Comparison of ENCODE assay signal across 22 mouse cellular contexts in genomic region chr3:98389305-98389704, GRCm38 (mm10). TPM values are rescaled to one million over a fixed set of nuclear protein-coding genes. Genes with fewer than 3 reads are reported as not detected.
DNase-seq lines count a peak whose midpoint lies in the region; ATAC-seq and TF ChIP-seq lines count a peak whose summit lies in the region.
"Had no signal": no experiment of that assay in that cellular context is flagged by ENCODE, and none has a peak within 500 bp of the region (broad histone marks: within the 10 kb centered on the region; RNA-seq: fewer than 3 reads in every experiment).

No protein-coding gene starts in this region.

- H3K9ac ChIP-seq in forebrain, embryonic 13.5 days = no peak overlapping the region
- no peak overlapping the region for H3K9ac ChIP-seq in forebrain, embryonic 12.5 days
- H3K9ac ChIP-seq in hindbrain, postnatal 0 days (replicated peaks; ENCODE audit: low read length) = no peak overlapping the region
- H3K9ac ChIP-seq in CH12.LX (ENCODE audit: insufficient read depth, low read depth) = no peak overlapping the region
- H3K9ac ChIP-seq in ES-E14 (ENCODE audit: insufficient read depth, low read depth, low read length, poor library complexity, severe bottlenecking) = no peak overlapping the region
- H3K9ac ChIP-seq: embryonic facial prominence, embryonic 12.5 days; hindbrain, embryonic 15.5 days; limb, embryonic 13.5 days had no signal

- peaks cover 7% of the 10 kb centered on the region; the same call in 1 of the 2 replicates for H3K4me1 ChIP-seq in forebrain, embryonic 13.5 days
- H3K4me1 ChIP-seq in forebrain, embryonic 12.5 days = peaks cover 12% of the 10 kb centered on the region; the same call in 1 of the 2 replicates
- 0 out of 2 replicates have a peak, but pooled peaks cover 4% of the 10 kb centered on the region for H3K4me1 ChIP-seq in hindbrain, postnatal 0 days (ENCODE audit: insufficient read depth, low read length)
- peaks cover 6% of the 10 kb centered on the region; the same call in 1 of the 2 replicates for H3K4me1 ChIP-seq in hindbrain, embryonic 10.5 days (replicated peaks)
- H3K4me1 ChIP-seq in CH12.LX (ENCODE audit: control insufficient read depth in 1 of 2, insufficient read depth in 2 of 2) (peaks cover 4 to 6% of the 10 kb centered on the region in 2 experiments; a peak in 3 of 4 replicates), ES-E14 (ENCODE audit: control insufficient read depth in 2 of 2, insufficient read depth in 2 of 2, low read length in 2 of 2, poor library complexity in 1 of 2) (no peaks in the 10 kb centered on the region)
- H3K4me1 ChIP-seq: limb, embryonic 13.5 days had no signal

- TF ChIP-seq EP300 in CH12.LX (IDR thresholded peaks at IDR 0.05; ENCODE audit: low read length) = no peak

- no peaks in the 10 kb centered on the region for H3K79me2 ChIP-seq in CH12.LX (replicated peaks; ENCODE audit: control insufficient read depth, extremely low read depth, insufficient read depth, poor library complexity, severe bottlenecking)

- H3K27ac ChIP-seq in forebrain, embryonic 13.5 days = no peak overlapping the region
- no peak overlapping the region for H3K27ac ChIP-seq in forebrain, embryonic 12.5 days
- H3K27ac ChIP-seq in hindbrain, postnatal 0 days = no peak overlapping the region
- no peak overlapping the region for H3K27ac ChIP-seq in hindbrain, embryonic 10.5 days
- H3K27ac ChIP-seq in CH12.LX (ENCODE audit: insufficient read depth, low read depth) (no peak overlapping the region), ES-E14 (ENCODE audit: insufficient read depth, low read depth, low read length, poor library complexity, severe bottlenecking) (no peak overlapping the region)
- H3K27ac ChIP-seq: embryonic facial prominence, embryonic 12.5 days; hindbrain, embryonic 15.5 days; limb, embryonic 13.5 days; stomach, postnatal 0 days had no signal

- no peak overlapping the region for H3K4me3 ChIP-seq in forebrain, embryonic 13.5 days
- H3K4me3 ChIP-seq in forebrain, embryonic 12.5 days (replicated peaks) = no peak overlapping the region
- no peak overlapping the region for H3K4me3 ChIP-seq in hindbrain, postnatal 0 days (ENCODE audit: low read length)
- no peak overlapping the region for H3K4me3 ChIP-seq in hindbrain, embryonic 10.5 days
- H3K4me3 ChIP-seq in CH12.LX (replicated peaks in 1 of 3; ENCODE audit: low read depth in 2 of 3, low read length in 2 of 3, poor library complexity in 1 of 3) (no peak overlapping the region), ES-E14 (ENCODE audit: insufficient read depth in 1 of 2, low read depth in 1 of 2, low read length in 2 of 2, poor library complexity in 1 of 2, severe bottlenecking in 1 of 2) (no peak overlapping the region)
- H3K4me3 ChIP-seq: embryonic facial prominence, embryonic 12.5 days; hindbrain, embryonic 15.5 days; limb, embryonic 13.5 days had no signal

- dilution Hi-C loops in CH12.LX (cut with MboI; ENCODE audit: extremely low pct_ligation_motif_present, extremely low pct_unique_long_range_greater_than_20kb, low sequenced_read_pairs) = no loop called here

- intact Hi-C loops in gastrocnemius, postnatal 36 days (cut with DNase I) = no loop called here

- H3K36me3 ChIP-seq in forebrain, embryonic 13.5 days (ENCODE audit: poor library complexity, severe bottlenecking) = no peaks in the 10 kb centered on the region
- no peaks in the 10 kb centered on the region for H3K36me3 ChIP-seq in forebrain, embryonic 12.5 days (replicated peaks)
- H3K36me3 ChIP-seq in hindbrain, postnatal 0 days (ENCODE audit: insufficient read depth, low read length) = no peaks in the 10 kb centered on the region
- H3K36me3 ChIP-seq in hindbrain, embryonic 10.5 days = no peaks in the 10 kb centered on the region
- H3K36me3 ChIP-seq in CH12.LX (replicated peaks in 1 of 2; ENCODE audit: control insufficient read depth in 1 of 2, insufficient read depth in 1 of 2, low read length in 1 of 2) (no peaks in the 10 kb centered on the region), ES-E14 (ENCODE audit: control insufficient read depth, insufficient read depth, low read length, poor library complexity, severe bottlenecking) (no peaks in the 10 kb centered on the region)
- H3K36me3 ChIP-seq: embryonic facial prominence, embryonic 12.5 days; hindbrain, embryonic 15.5 days; limb, embryonic 13.5 days had no signal

- no peak for TF ChIP-seq CTCF in hindbrain, postnatal 0 days (IDR thresholded peaks at IDR 0.05; ENCODE audit: low read depth)
- TF ChIP-seq CTCF in CH12.LX (conservative IDR thresholded peaks at IDR 0.05 in 1 of 2, IDR thresholded peaks at IDR 0.05 in 1 of 2; ENCODE audit: low read depth in 2 of 2, low read length in 2 of 2) = no peak

- no peak for TF ChIP-seq RAD21 in CH12.LX (IDR thresholded peaks at IDR 0.05; ENCODE audit: low read depth, low read length)

- no peak for TF ChIP-seq POLR2A in CH12.LX (IDR thresholded peaks at IDR 0.05; ENCODE audit: low read depth, low read length)

- H3K9me3 ChIP-seq in forebrain, embryonic 13.5 days (replicated peaks) = no peaks in the 10 kb centered on the region
- H3K9me3 ChIP-seq in forebrain, embryonic 12.5 days = no peaks in the 10 kb centered on the region
- no peaks in the 10 kb centered on the region for H3K9me3 ChIP-seq in hindbrain, postnatal 0 days (ENCODE audit: low read length)
- H3K9me3 ChIP-seq in hindbrain, embryonic 10.5 days = no peaks in the 10 kb centered on the region
- no peaks in the 10 kb centered on the region for H3K9me3 ChIP-seq in CH12.LX (replicated peaks; ENCODE audit: low read length)
- no peaks in the 10 kb centered on the region for H3K9me3 ChIP-seq in ES-E14 (ENCODE audit: control insufficient read depth, insufficient read depth, low read depth, low read length)
- H3K9me3 ChIP-seq: embryonic facial prominence, embryonic 12.5 days; hindbrain, embryonic 15.5 days; limb, embryonic 13.5 days had no signal

- H3K4me2 ChIP-seq in forebrain, embryonic 13.5 days = no peak overlapping the region
- no peak overlapping the region for H3K4me2 ChIP-seq in forebrain, embryonic 12.5 days
- H3K4me2 ChIP-seq in hindbrain, postnatal 0 days (ENCODE audit: low read depth, low read length) = no peak overlapping the region
- no peak overlapping the region for H3K4me2 ChIP-seq in CH12.LX (ENCODE audit: insufficient read depth, low read depth, poor library complexity, severe bottlenecking)
- H3K4me2 ChIP-seq: embryonic facial prominence, embryonic 12.5 days; hindbrain, embryonic 15.5 days; limb, embryonic 13.5 days had no signal

- H3K27me3 ChIP-seq in forebrain, embryonic 13.5 days = no peaks in the 10 kb centered on the region
- no peaks in the 10 kb centered on the region for H3K27me3 ChIP-seq in forebrain, embryonic 12.5 days
- no peaks in the 10 kb centered on the region for H3K27me3 ChIP-seq in hindbrain, postnatal 0 days (ENCODE audit: insufficient read depth, low read length)
- no peaks in the 10 kb centered on the region for H3K27me3 ChIP-seq in hindbrain, embryonic 10.5 days (ENCODE audit: insufficient read depth, poor library complexity, severe bottlenecking)
- H3K27me3 ChIP-seq in CH12.LX (replicated peaks) = peaks cover 3% of the 10 kb centered on the region
- H3K27me3 ChIP-seq: embryonic facial prominence, embryonic 12.5 days; hindbrain, embryonic 15.5 days; limb, embryonic 13.5 days had no signal

- in situ Hi-C loops in CH12.LX (cut with MboI; ENCODE audit: low pct_ligation_motif_present, low pct_unique_long_range_greater_than_20kb, low sequenced_read_pairs) = no loop called here
- in situ Hi-C loops in ES-E14 (cut with MboI; ENCODE audit: low sequenced_read_pairs in 2 of 2, unreplicated experiment in 2 of 2) = no loop called here

- peak; percentile 48; the same call in 1 of the 2 replicates for ATAC-seq in forebrain, embryonic 13.5 days
- ATAC-seq in forebrain, embryonic 12.5 days (ENCODE audit: low FRiP score) = no peak
- peak; percentile 58; the same call in 1 of the 2 replicates for ATAC-seq in hindbrain, postnatal 0 days
- ATAC-seq: CD4-positive, CD25-positive, alpha-beta regulatory T cell, adult 4 months had no signal

- DNase-seq in hindbrain, postnatal 0 days (ENCODE audit: low spot score) = peak; percentile 44
- no peak for DNase-seq in hindbrain, embryonic 10.5 days (ENCODE audit: low spot score)
- DNase-seq in CH12.LX (ENCODE audit: extremely low read depth) (no peak), ES-E14 (ENCODE audit: low read depth, low spot score) (no peak)
- DNase-seq in urinary bladder, postnatal 14 days (ENCODE audit: low spot score) = no peak
- no peak for DNase-seq in gastrocnemius, postnatal 36 days
- DNase-seq: adrenal gland, postnatal 14 days; gastrocnemius, postnatal 10 days; kidney, adult 8-10 months; layer of hippocampus, adult 9-11 months; lung, postnatal 14 days; spleen, adult 18-20 months; thymus, postnatal 25 days had no signal

- WGBS in forebrain, embryonic 13.5 days = 62% methylated on average over 3 of the region's 3 CpGs
- 60% methylated on average over 3 of the region's 3 CpGs for WGBS in forebrain, embryonic 12.5 days
- WGBS in hindbrain, postnatal 0 days = 55% methylated on average over 3 of the region's 3 CpGs
- 59% methylated on average over 3 of the region's 3 CpGs for WGBS in hindbrain, embryonic 10.5 days

TF ChIP-seq in ES-E14, 5 proteins besides CTCF, POLR2A, EP300 and RAD21 (continues in another document):
- TF ChIP-seq CHD2 (IDR thresholded peaks at IDR 0.05; ENCODE audit: low read depth, low read length) = no peak

RNA-seq across cellular contexts. Expression of gene Zfp697, which starts 7.0 kb away (rescaled TPM):
- polyA plus RNA-seq in forebrain, embryonic 13.5 days (2015; fragmentation: Nextera tagmentation; extraction: Ambion mirVana) = 12.2 and 14.1 TPM in 2 replicates
- 8.8 and 9.8 TPM in 2 replicates for polyA plus RNA-seq in forebrain, embryonic 12.5 days (2016; fragmentation: Nextera tagmentation; extraction: Ambion mirVana)
- total RNA-seq in hindbrain, postnatal 0 days (2014; rRNA removed) = 29.1 and 29.6 TPM in 2 replicates
- 15.3 and 17.3 TPM in 2 replicates for polyA plus RNA-seq in hindbrain, postnatal 0 days (2015; fragmentation: Nextera tagmentation; extraction: Ambion mirVana)
- 6.6 and 8.0 TPM in 2 replicates for polyA plus RNA-seq in hindbrain, embryonic 10.5 days (2016; fragmentation: Nextera tagmentation; extraction: Ambion mirVana)
- total RNA-seq in CH12.LX (2012; rRNA removed) = 0.04 TPM in 1 of 2 replicates, not detected in the other
- total RNA-seq in CH12.LX (2014; rRNA removed) = not detected in 2 replicates
- not detected in 2 replicates for polyA plus RNA-seq in CH12.LX (2012; ENCODE audit: insufficient read length, low read depth)
- total RNA-seq in ES-E14 (2012; rRNA removed) = 2.1 and 3.4 TPM in 2 replicates
- under 1 TPM; 0.37 to 0.46 TPM for total RNA-seq in gastrocnemius, postnatal 36 days (2021)
- total RNA-seq: megakaryocyte-erythroid progenitor cell, adult 5-6 weeks; monocyte, adult 5-6 weeks had no signal
- polyA plus RNA-seq: CD4-positive, CD25-positive, alpha-beta regulatory T cell, adult 4 months had no signal

RNA-seq across cellular contexts. Expression of gene Phgdh, which starts 49.5 kb away (rescaled TPM):
- 239 and 277 TPM in 2 replicates for polyA plus RNA-seq in forebrain, embryonic 13.5 days (2015; fragmentation: Nextera tagmentation; extraction: Ambion mirVana)
- polyA plus RNA-seq in forebrain, embryonic 12.5 days (2016; fragmentation: Nextera tagmentation; extraction: Ambion mirVana) = 274 and 277 TPM in 2 replicates
- total RNA-seq in hindbrain, postnatal 0 days (2014; rRNA removed) = 348 and 370 TPM in 2 replicates
- polyA plus RNA-seq in hindbrain, postnatal 0 days (2015; fragmentation: Nextera tagmentation; extraction: Ambion mirVana) = 261 and 279 TPM in 2 replicates
- 345 and 380 TPM in 2 replicates for polyA plus RNA-seq in hindbrain, embryonic 10.5 days (2016; fragmentation: Nextera tagmentation; extraction: Ambion mirVana)
- 500 and 631 TPM in 2 replicates for total RNA-seq in CH12.LX (2012; rRNA removed)
- total RNA-seq in CH12.LX (2014; rRNA removed) = 540 and 587 TPM in 2 replicates
- 543 and 677 TPM in 2 replicates for polyA plus RNA-seq in CH12.LX (2012; ENCODE audit: insufficient read length, low read depth)
- 162 and 206 TPM in 2 replicates for total RNA-seq in ES-E14 (2012; rRNA removed)
- 1 to 10 TPM; 2.3 to 2.9 TPM for total RNA-seq in gastrocnemius, postnatal 36 days (2021)
